Mouse (Mus musculus) cerebellum, postnatal 10 days (tissue): Measurements from ENCODE around the gene Rc3h2.
A peak's percentile ranks its signal among the peaks of the same experiment; 100 is the strongest.

Experiments
- DNase-seq, 2 experiments: peaks; one replicate each; pipeline ENCODE4 v3.0.0; 2021; ENCODE audit warnings: mixed read lengths in 2 of 2

Gene Rc3h2

GRCm38 (mm10) chr2:37422306-37423304 lies at the start of gene Rc3h2:
Gene Rc3h2 (minus strand): TSS chr2:37422903.
- DNase-seq = peak; percentile 97 to 98

GRCm38 (mm10) chr2:37466266-37466665 lies 43.6 kb upstream of the Rc3h2 start:
- no peak for DNase-seq

- no peak for DNase-seq
Measured at GRCm38 (mm10) chr2:37460707-37461106, 38.0 kb upstream of the Rc3h2 start.

DNA sequence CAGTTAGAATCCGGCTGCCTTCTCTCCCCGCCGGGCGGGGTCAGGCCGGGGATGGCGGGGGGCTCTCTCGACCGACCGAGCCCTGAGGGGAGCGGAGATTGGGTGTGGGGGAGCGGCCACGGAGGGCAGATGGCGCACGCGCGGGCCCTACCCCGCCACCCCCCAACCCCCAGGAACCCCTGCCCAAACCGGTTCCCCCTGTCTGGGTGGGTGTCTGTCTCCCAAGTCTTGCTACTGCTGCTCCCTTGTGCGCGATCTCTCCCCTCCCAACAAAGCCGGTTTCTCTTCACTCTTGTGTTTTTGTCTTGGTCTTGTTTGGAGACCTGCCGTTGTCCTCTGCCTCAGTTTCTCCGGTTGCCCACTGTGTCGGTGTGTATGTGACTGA lies 29.7 kb upstream of the Rc3h2 start:
- no peak for DNase-seq

- DNase-seq = peak; percentile 96 to 98
Measured at GRCm38 (mm10) chr2:37451667-37452375, 29.1 kb upstream of the Rc3h2 start.

DNA sequence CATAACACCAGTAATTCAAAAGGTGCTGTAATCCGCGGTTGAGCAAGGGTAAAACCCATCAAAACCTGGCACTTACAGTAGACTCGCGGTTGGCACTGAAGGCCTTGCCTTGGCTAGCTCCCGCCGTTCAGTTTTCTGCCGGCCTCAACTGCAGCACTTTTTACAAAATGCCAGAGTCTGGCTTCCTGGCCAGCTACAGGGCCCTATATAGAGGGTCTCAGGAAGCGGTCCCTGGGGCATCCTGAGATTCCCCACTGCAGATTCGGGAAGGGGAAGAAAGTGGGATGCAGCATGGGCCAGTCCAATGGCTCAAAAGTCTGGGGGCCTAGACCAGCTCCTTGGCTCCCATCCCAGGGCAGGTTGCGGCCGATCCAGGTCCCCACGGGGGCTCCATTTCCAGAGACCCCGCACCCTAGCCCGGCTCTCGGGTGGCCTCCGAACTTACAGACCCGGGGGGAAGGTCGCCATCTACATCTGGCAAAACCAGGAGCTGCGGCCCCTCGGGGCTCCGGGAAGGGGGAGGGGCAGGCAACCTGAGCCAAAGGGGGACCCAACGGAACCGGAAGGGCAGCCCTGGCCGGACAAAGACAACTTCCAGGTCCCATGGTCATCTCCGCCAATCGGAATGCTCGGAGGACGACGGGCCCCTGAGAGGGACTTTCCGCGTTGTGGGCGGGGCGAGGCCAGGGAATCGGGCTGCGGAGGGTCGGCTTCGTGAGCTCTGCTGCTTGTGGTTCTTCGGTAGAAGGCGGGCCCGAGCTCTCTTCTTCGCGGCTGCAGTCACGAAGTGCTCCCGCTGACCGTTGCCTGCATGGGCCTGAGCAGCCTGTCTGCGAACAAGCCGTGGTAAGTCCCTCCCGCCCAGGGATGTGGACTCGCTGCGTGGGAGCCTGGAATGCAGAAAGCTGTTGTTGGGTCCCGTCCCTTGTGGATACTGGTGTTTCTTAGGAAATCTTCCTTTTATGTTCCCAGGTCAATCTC lies 20.2 kb upstream of the Rc3h2 start, which contains the start of the genes Zbtb26, Zbtb6 and Rabgap1:
Zbtb26 (minus strand) TSS at position 525 of the 981 bp plus-strand sequence.
Zbtb6 (minus strand) TSS at position 561 of the 981 bp plus-strand sequence.
Rabgap1 (plus strand) TSS at position 669 of the 981 bp plus-strand sequence.
- DNase-seq = peak; percentile 98

GRCm38 (mm10) chr2:37431609-37432008 lies 8.9 kb upstream of the Rc3h2 start:
- peak in 1 of 2 experiments; percentile 17 for DNase-seq

GRCm38 (mm10) chr2:37430593-37431464 lies 8.1 kb upstream of the Rc3h2 start:
- DNase-seq = peak; percentile 89 to 92

- peak in 1 of 2 experiments; percentile 10 for DNase-seq
Measured at GRCm38 (mm10) chr2:37423671-37424070, 968 bp upstream of the Rc3h2 start.

GRCm38 (mm10) chr2:37421903-37422302 lies 800 bp downstream of the Rc3h2 start:
- DNase-seq = no peak

DNA sequence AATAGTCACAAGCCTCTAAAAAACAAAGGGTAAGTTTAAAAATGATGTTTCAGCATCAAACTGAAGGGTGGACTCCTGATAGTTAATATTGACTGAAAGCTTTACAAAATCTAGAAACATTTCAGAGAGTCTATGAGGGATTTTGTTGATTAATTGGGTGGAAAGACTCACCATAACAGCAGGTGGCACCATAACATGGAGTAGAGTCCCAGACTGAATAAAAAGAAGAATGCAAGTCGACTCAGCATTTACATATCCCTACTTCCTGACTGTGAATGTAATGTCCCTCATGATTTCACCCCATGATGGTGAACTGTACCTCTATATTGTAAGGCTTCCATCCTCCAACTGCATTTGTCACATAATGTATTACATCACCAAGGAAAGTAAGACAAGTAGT lies 27.2 kb downstream of the Rc3h2 start:
- no peak for DNase-seq

- no peak for DNase-seq
Measured at GRCm38 (mm10) chr2:37382921-37383320, 39.8 kb downstream of the Rc3h2 start.

DNA sequence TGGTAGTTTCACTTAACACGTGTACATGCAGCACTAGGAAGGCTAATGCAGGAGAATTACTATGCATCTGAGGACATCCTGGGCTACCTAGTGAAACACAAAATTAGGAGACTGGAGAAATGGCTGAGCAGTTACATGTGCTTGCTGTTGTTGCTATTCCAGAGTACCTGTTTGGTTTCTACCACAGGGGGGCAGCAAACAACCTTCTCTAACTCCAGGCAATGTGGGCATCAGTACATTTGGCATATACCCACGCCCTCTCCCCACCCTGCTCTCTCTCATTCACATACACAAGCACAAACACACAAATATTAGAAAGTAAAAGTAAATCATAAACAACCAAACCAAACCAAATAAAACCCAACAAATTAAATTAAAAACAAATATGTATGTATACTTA lies 42.5 kb downstream of the Rc3h2 start:
- peak; percentile 81 to 86 for DNase-seq

DNA sequence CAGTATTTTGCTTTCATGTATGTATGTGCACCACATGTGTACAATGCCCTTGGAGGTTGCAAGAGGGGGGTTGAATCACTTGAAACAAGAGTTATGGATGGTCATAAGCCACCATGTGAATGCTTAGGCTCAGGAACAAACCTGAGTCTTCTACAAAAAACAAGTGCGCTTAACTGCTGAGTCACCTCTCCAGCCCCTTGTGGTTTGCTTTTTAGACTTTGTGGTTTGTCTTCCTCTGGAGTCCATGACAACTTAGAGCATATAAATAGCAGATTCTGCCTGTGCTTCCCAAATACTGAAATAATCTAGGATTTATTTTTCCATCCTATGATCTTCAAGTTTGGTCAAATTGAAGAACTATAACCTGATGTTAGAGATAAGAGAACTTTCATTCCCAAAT lies 46.7 kb downstream of the Rc3h2 start:
- no peak for DNase-seq

- no peak for DNase-seq
Measured at GRCm38 (mm10) chr2:37370651-37371050, 52.1 kb downstream of the Rc3h2 start.

- peak; percentile 10 to 29 for DNase-seq
Measured at GRCm38 (mm10) chr2:37359908-37360307, 62.8 kb downstream of the Rc3h2 start.

DNA sequence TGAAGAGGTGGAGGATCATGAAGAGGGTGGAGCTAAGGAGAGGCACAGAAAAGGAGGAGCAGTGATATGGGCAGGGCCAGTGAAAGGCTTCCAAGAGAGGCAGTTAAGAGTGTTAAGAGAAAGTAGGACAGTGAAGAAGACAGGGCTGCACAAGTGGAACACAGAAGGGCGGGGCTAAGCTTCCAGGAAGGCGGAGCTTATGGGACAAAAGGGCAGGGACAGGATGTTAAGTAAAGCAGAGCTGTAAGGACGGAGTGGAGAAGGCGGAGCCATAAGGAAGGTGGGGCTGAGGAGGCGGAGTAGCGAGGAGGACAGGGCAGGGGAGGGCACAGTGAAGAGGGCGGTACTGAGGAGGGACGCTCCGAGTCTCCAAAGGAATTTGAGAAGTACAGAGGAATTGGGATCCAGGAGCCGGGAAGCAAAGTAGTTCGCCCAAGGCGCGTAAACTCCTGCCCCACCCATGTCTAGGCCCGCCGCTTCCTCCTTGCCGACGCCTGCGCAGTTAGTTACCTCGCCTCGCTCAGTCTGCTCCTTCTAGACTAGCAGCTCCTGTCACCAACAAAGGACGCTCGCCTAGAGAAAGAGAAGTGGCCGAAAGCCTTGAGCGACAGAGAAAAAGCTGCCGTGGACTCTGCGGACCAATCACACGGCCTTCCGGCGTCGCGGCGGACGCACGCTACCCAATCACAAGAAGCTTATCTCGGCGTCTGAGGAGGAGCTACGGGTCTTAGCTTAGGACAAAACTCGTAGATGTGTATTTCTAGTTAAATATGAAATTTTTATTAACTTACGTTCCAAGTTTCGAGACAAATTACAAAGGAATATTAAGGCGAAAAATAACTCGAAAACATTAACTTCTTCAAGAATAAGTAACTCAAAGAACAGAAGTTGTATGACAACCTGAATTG lies 63.8 kb downstream of the Rc3h2 start, which contains the start of gene Pdcl:
Pdcl (minus strand) TSS at position 700 of the 908 bp plus-strand sequence.
- peak; percentile 88 to 89 for DNase-seq

DNA sequence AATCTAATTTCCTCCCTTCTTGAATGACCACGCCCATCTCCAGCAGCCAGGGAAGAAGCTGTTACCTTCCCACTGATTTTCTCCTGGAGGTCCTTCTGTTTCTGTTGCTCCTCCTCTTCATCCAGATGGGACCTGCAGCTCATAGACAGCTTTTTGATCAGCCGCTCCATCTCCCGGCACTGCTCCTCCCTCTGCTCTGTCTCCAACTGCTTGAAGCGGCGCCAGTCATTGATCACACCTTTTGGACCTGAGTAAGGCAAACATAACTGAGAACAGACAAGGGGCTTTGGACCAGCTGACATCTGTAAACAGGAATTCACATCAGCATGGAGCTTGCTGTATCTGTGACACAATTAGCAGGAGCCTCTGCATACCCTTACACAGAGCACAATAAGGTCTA lies 67.1 kb downstream of the Rc3h2 start:
- DNase-seq = no peak

- no peak for DNase-seq
Measured at GRCm38 (mm10) chr2:37351671-37352070, 71.0 kb downstream of the Rc3h2 start.
